9 mouse cellular contexts compared by ENCODE assay signal in the genomic region with DNA sequence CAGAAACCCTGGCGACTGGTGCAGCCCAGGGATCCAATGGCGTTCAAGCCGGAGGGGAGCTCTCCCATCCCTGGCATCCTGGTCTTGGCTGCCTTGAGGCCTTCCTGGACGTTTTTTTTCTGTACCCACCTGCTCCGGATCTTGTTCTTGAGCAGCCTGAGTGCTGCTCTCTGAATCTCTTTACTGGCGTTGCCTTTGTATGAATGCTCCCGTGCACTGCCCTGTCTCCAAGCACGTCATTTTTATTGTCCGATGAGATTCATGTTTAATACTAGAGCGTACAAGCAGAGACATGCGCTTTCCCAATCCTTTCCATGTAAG. TPM values are rescaled to one million over a fixed set of nuclear protein-coding genes. Genes with fewer than 3 reads are reported as not detected.
DNase-seq lines count a peak whose midpoint lies in the region; ATAC-seq and TF ChIP-seq lines count a peak whose summit lies in the region.
"Had no signal": no experiment of that assay in that cellular context is flagged by ENCODE, and none has a peak within 500 bp of the region (broad histone marks: within the 10 kb centered on the region; RNA-seq: fewer than 3 reads in every experiment).

No protein-coding gene starts in this region.

- no peaks in the 10 kb centered on the region for H3K36me3 ChIP-seq in spleen, adult 2 months (ENCODE audit: control insufficient read depth, insufficient read depth, low read length)
- no peaks in the 10 kb centered on the region for H3K36me3 ChIP-seq in limb, embryonic 13.5 days
- no peaks in the 10 kb centered on the region for H3K36me3 ChIP-seq in stomach, embryonic 16.5 days (ENCODE audit: control insufficient read depth, insufficient read depth, low read length)

- no peak overlapping the region for H3K27ac ChIP-seq in gastrocnemius, adult 2 months
- H3K27ac ChIP-seq in spleen, adult 2 months (ENCODE audit: insufficient read depth, low read length) = no peak overlapping the region
- H3K27ac ChIP-seq in limb, embryonic 13.5 days = no peak overlapping the region
- H3K27ac ChIP-seq in stomach, embryonic 16.5 days (ENCODE audit: low read length) = peak overlapping the region; percentile 51

- no peak for DNase-seq in gastrocnemius, adult 2 months
- DNase-seq in gastrocnemius, postnatal 36 days = no peak
- DNase-seq in spleen, adult 2 months (ENCODE audit: low read depth in 1 of 2, low spot score in 2 of 2) = no peak
- DNase-seq in spleen, postnatal 14 days (ENCODE audit: low spot score in 2 of 2) = no peak
- no peak for DNase-seq in spleen, postnatal 36 days (ENCODE audit: low spot score in 2 of 2)
- DNase-seq in layer of hippocampus, adult 11-12 months (ENCODE audit: low spot score) = no peak

- H3K4me1 ChIP-seq in spleen, adult 2 months (ENCODE audit: control insufficient read depth, insufficient read depth, insufficient read length) = peaks cover 7% of the 10 kb centered on the region
- H3K4me1 ChIP-seq in limb, embryonic 13.5 days = peaks cover 8% of the 10 kb centered on the region
- 0 out of 2 replicates have a peak, but pooled peaks cover 2% of the 10 kb centered on the region for H3K4me1 ChIP-seq in stomach, embryonic 16.5 days (ENCODE audit: control insufficient read depth, insufficient read depth, low read length)

- no peak for TF ChIP-seq POLR2A in spleen, adult 2 months (IDR thresholded peaks at IDR 0.05; ENCODE audit: low read depth, low read length)

- peaks cover 10% of the 10 kb centered on the region for H3K27me3 ChIP-seq in spleen, adult 2 months (ENCODE audit: control insufficient read depth, insufficient read depth, low read length)
- peaks cover 58% of the 10 kb centered on the region for H3K27me3 ChIP-seq in limb, embryonic 13.5 days
- peaks cover 11% of the 10 kb centered on the region for H3K27me3 ChIP-seq in stomach, embryonic 16.5 days (ENCODE audit: control insufficient read depth, insufficient read depth, low read length)

- TF ChIP-seq CTCF in gastrocnemius, adult 2 months (IDR thresholded peaks at IDR 0.05) = no peak
- no peak for TF ChIP-seq CTCF in spleen, adult 2 months (IDR thresholded peaks at IDR 0.05; ENCODE audit: extremely low read depth, insufficient read depth, insufficient read length, insufficient replicate concordance)

- 27% methylated on average over 11 of the region's 11 CpGs for WGBS in spleen, adult 2 months
- 7% methylated on average over 11 of the region's 11 CpGs for WGBS in limb, embryonic 13.5 days
- 7% methylated on average over 11 of the region's 11 CpGs for WGBS in stomach, embryonic 16.5 days

- H3K9ac ChIP-seq in limb, embryonic 13.5 days = peak overlapping the region; percentile 62
- H3K9ac ChIP-seq in stomach, embryonic 16.5 days (ENCODE audit: low read length) = peak overlapping the region; percentile 72

- H3K4me2 ChIP-seq in limb, embryonic 13.5 days (replicated peaks) = peak overlapping the region; percentile 95
- H3K4me2 ChIP-seq in stomach, embryonic 16.5 days (ENCODE audit: low read depth, low read length) = peak overlapping the region; percentile 85

- intact Hi-C loops in gastrocnemius, adult 2 months (cut with DNase I) = loop anchor here (5.0 kb wide), 1 partner anchor 199 kb away; a partner anchor contains a TSS
- intact Hi-C loops in gastrocnemius, postnatal 36 days (cut with DNase I) = loop anchor here (5.0 kb wide), 1 partner anchor 189 kb away; no protein-coding TSS in a partner anchor

- no peaks in the 10 kb centered on the region for H3K9me3 ChIP-seq in limb, embryonic 13.5 days
- no peaks in the 10 kb centered on the region for H3K9me3 ChIP-seq in stomach, embryonic 16.5 days (replicated peaks; ENCODE audit: control insufficient read depth, low read length)

- ATAC-seq in limb, embryonic 13.5 days (ENCODE audit: low FRiP score, low read depth) = 0 out of 2 replicates have a peak, but pooled peaks have one; percentile 41
- peak; percentile 56 for ATAC-seq in stomach, embryonic 16.5 days (ENCODE audit: insufficient read depth, low FRiP score)

- H3K4me3 ChIP-seq in gastrocnemius, adult 2 months = peak overlapping the region; percentile 70
- peak overlapping the region; percentile 17 for H3K4me3 ChIP-seq in spleen, adult 2 months (ENCODE audit: extremely low read depth, insufficient read depth, insufficient read length)
- H3K4me3 ChIP-seq in limb, embryonic 13.5 days = peak overlapping the region; percentile 66
- peak overlapping the region; percentile 66 for H3K4me3 ChIP-seq in stomach, embryonic 16.5 days (replicated peaks; ENCODE audit: low read length)

RNA-seq across cellular contexts. Expression of a gene that starts 58.7 kb away (rescaled TPM):
- total RNA-seq in gastrocnemius, adult 2 months (2021) = not detected
- total RNA-seq in gastrocnemius, postnatal 36 days (2021) = not detected
- polyA plus RNA-seq in spleen, adult 2 months (2012; rRNA removed) = not detected in 2 replicates
- not detected in 2 replicates for polyA plus RNA-seq in limb, embryonic 13.5 days (2015; fragmentation: Nextera tagmentation; extraction: Ambion mirVana)
- polyA plus RNA-seq in stomach, embryonic 16.5 days (2015; fragmentation: Nextera tagmentation; extraction: Ambion mirVana) = not detected in 2 replicates
- total RNA-seq: gastrocnemius, adult 8-10 months had no signal

Comparison
In these comparisons a context has a peak if more than half of its experiments do, and no peak if none do; other contexts are left out.
1. H3K4me3 ChIP-seq: peak in every context shown above with its lines; median percentile 70 in gastrocnemius, adult 2 months; 66 in limb, embryonic 13.5 days; 66 in stomach, embryonic 16.5 days; 17 in spleen, adult 2 months.